Mouse (Mus musculus) lung, postnatal 0 days (tissue): ENCODE results near the gene Kdm4b. TPM values are rescaled to one million over a fixed set of nuclear protein-coding genes. Genes with fewer than 3 reads are reported as not detected.

Source experiments
- ATAC-seq: fragments of 200-750 bp; cut with Nextera tagmentation; 2 replicates; pipeline ENCODE4 v1.8.0; 2017; ENCODE audit warnings: moderate library complexity
- DNase-seq: peaks from one replicate; pipeline ENCODE4 v3.0.0-alpha.2; 2016; ENCODE audit warnings: low spot score
- H3K27ac ChIP-seq: fragments of 300-500 bp; sonication (generic); 2 replicates; pipeline ENCODE4 v1.5.1; 2014; ENCODE audit warnings: antibody characterized with exemption, mild to moderate bottlenecking, low read length, mixed read lengths
- H3K27me3 ChIP-seq: fragments of 300-500 bp; sonication (generic); replicated peaks from 2 replicates; pipeline ENCODE4 v1.6.1; 2014; ENCODE audit warnings: low read length, mixed read lengths; ENCODE audit not compliant: insufficient read depth
- H3K36me3 ChIP-seq: fragments of 300-500 bp; sonication (generic); 2 replicates; pipeline ENCODE4 v1.6.1; 2014; ENCODE audit warnings: low read length, mixed read lengths; ENCODE audit not compliant: insufficient read depth
- H3K4me1 ChIP-seq: fragments of 300-500 bp; sonication (generic); 2 replicates; pipeline ENCODE4 v1.6.1; 2014; ENCODE audit warnings: antibody characterized with exemption, low read depth, low read length, mixed read lengths; ENCODE audit not compliant: insufficient read depth
- H3K4me2 ChIP-seq: fragments of 300-500 bp; sonication (generic); replicated peaks from 2 replicates; pipeline ENCODE4 v1.6.1; 2014; ENCODE audit warnings: low read depth, mild to moderate bottlenecking, low read length, moderate library complexity, mixed read lengths
- H3K4me3 ChIP-seq: fragments of 300-500 bp; sonication (generic); 2 replicates; pipeline ENCODE4 v1.5.1; 2014; ENCODE audit warnings: low read depth, low read length
- H3K9ac ChIP-seq: fragments of 300-500 bp; sonication (generic); replicated peaks from 2 replicates; pipeline ENCODE4 v1.6.1; 2014; ENCODE audit warnings: low read depth, mild to moderate bottlenecking
- H3K9me3 ChIP-seq: fragments of 300-500 bp; sonication (generic); 2 replicates; pipeline ENCODE4 v1.6.1; 2016; ENCODE audit warnings: low read length, mixed read lengths
- CTCF ChIP-seq: IDR thresholded peaks from 2 replicates; pipeline ENCODE4 v1.5.1; 2016; ENCODE audit warnings: antibody characterized with exemption, mild to moderate bottlenecking
- EP300 ChIP-seq: IDR thresholded peaks from 2 replicates; pipeline ENCODE4 v1.6.1; 2016; ENCODE audit warnings: antibody characterized with exemption, mild to moderate bottlenecking, control low read depth
- WGBS: fragments of 180-500 bp; shearing (Covaris S2); extraction: QIAGEN DNeasy Blood & Tissue Kit; methylation state at CpG from one replicate; pipeline ENCODE4 v1.1.7; 2014; 5-methylcytosine and 5-hydroxymethylcytosine counted together
- polyA plus RNA-seq: library from polyadenylated mRNA; unstranded; fragments of >200 nt; fragmentation: Nextera tagmentation; extraction: Ambion mirVana; gene quantifications from 2 replicates; pipeline ENCODE4 v1.2.1, GENCODE M21; 2015

Gene Kdm4b
- polyA plus RNA-seq, 1 experiment from 2014 or later: 19.7 TPM

GRCm38 (mm10) chr17:56332987-56333386 is 7.1 kb downstream of the Kdm4b start:
- TF ChIP-seq EP300 (no peak), CTCF (peak; percentile 46)
- Histone ChIP-seq H3K9ac (no peak overlapping the region), H3K4me2 (no peak overlapping the region), H3K27me3 (no peaks in the 10 kb centered on the region), H3K4me1 (no peaks in the 10 kb centered on the region), H3K9me3 (no peaks in the 10 kb centered on the region), H3K36me3 (no peaks in the 10 kb centered on the region), H3K4me3 (no peak overlapping the region), H3K27ac (no peak overlapping the region)
- ATAC-seq (no peak), DNase-seq (no peak)
- 41% methylated on average over 8 of the region's 8 CpGs for WGBS

- 25% methylated on average over 4 of the region's 4 CpGs for WGBS
- Histone ChIP-seq H3K4me2 (no peak overlapping the region), H3K27me3 (no peaks in the 10 kb centered on the region), H3K27ac (no peak overlapping the region), H3K4me3 (no peak overlapping the region), H3K9ac (no peak overlapping the region), H3K4me1 (peaks cover 4% of the 10 kb centered on the region; the same call in 1 of the 2 replicates), H3K36me3 (no peaks in the 10 kb centered on the region), H3K9me3 (no peaks in the 10 kb centered on the region)
- ATAC-seq (peak; percentile 34), DNase-seq (peak; percentile 62)
- TF ChIP-seq EP300 (no peak), CTCF (peak; percentile 65)
Measured at GRCm38 (mm10) chr17:56337190-56337589, 11.3 kb downstream of the Kdm4b start.

GRCm38 (mm10) chr17:56337791-56338190 is 11.9 kb downstream of the Kdm4b start:
- DNase-seq: no peak
- Histone ChIP-seq H3K9ac (no peak overlapping the region), H3K4me2 (no peak overlapping the region), H3K27me3 (no peaks in the 10 kb centered on the region), H3K27ac (no peak overlapping the region), H3K4me1 (peaks cover 4% of the 10 kb centered on the region; the same call in 1 of the 2 replicates), H3K4me3 (no peak overlapping the region), H3K36me3 (no peaks in the 10 kb centered on the region), H3K9me3 (no peaks in the 10 kb centered on the region)
- no peak for ATAC-seq
- TF ChIP-seq EP300 (no peak), CTCF (no peak)
- WGBS: 86% methylated on average over 6 of the region's 6 CpGs

GRCm38 (mm10) chr17:56338909-56339308 is 13.0 kb downstream of the Kdm4b start:
- WGBS: 60% methylated on average over 4 of the region's 4 CpGs
- H3K9me3 ChIP-seq: no peaks in the 10 kb centered on the region
- H3K27ac ChIP-seq: no peak overlapping the region
- TF ChIP-seq CTCF (peak; percentile 61), EP300 (no peak)
- ATAC-seq (no peak), DNase-seq (no peak)
- no peak overlapping the region for H3K4me2 ChIP-seq
- no peaks in the 10 kb centered on the region for H3K27me3 ChIP-seq
- no peak overlapping the region for H3K4me3 ChIP-seq
- H3K9ac ChIP-seq: no peak overlapping the region
- H3K4me1 ChIP-seq: peaks cover 4% of the 10 kb centered on the region; the same call in 1 of the 2 replicates
- H3K36me3 ChIP-seq: no peaks in the 10 kb centered on the region

GRCm38 (mm10) chr17:56340717-56341116 is 14.9 kb downstream of the Kdm4b start:
- H3K27me3 ChIP-seq: no peaks in the 10 kb centered on the region
- no peak overlapping the region for H3K27ac ChIP-seq
- DNase-seq: no peak
- H3K9me3 ChIP-seq: no peaks in the 10 kb centered on the region
- H3K4me1 ChIP-seq: peaks cover 4% of the 10 kb centered on the region; the same call in 1 of the 2 replicates
- no peak overlapping the region for H3K4me3 ChIP-seq
- H3K9ac ChIP-seq: no peak overlapping the region
- H3K36me3 ChIP-seq: no peaks in the 10 kb centered on the region
- no peak overlapping the region for H3K4me2 ChIP-seq
- no peak for TF ChIP-seq CTCF
- no peak for TF ChIP-seq EP300
- no peak for ATAC-seq

- 69% methylated on average over 3 of the region's 3 CpGs for WGBS
- no peak for ATAC-seq
- no peaks in the 10 kb centered on the region for H3K27me3 ChIP-seq
Measured at GRCm38 (mm10) chr17:56343466-56343865, 17.6 kb downstream of the Kdm4b start.

GRCm38 (mm10) chr17:56345364-56345763 is 19.5 kb downstream of the Kdm4b start:
- 64% methylated on average over 2 of the region's 2 CpGs for WGBS
- Histone ChIP-seq H3K27ac (no peak overlapping the region), H3K4me1 (peaks cover 2% of the 10 kb centered on the region; the same call in 1 of the 2 replicates), H3K4me2 (no peak overlapping the region), H3K4me3 (no peak overlapping the region), H3K9me3 (no peaks in the 10 kb centered on the region), H3K36me3 (no peaks in the 10 kb centered on the region), H3K9ac (no peak overlapping the region), H3K27me3 (no peaks in the 10 kb centered on the region)
- ATAC-seq (no peak), DNase-seq (no peak)
- TF ChIP-seq EP300 (no peak), CTCF (no peak)

More at GRCm38 (mm10) chr17:56343466-56343865, 17.6 kb downstream of the Kdm4b start:
- Histone ChIP-seq H3K9ac (no peak overlapping the region), H3K4me2 (no peak overlapping the region), H3K4me1 (peaks cover 4% of the 10 kb centered on the region; the same call in 1 of the 2 replicates), H3K27ac (no peak overlapping the region), H3K9me3 (no peaks in the 10 kb centered on the region), H3K36me3 (no peaks in the 10 kb centered on the region), H3K4me3 (no peak overlapping the region)
- DNase-seq: no peak
- TF ChIP-seq CTCF: no peak
- TF ChIP-seq EP300: no peak
